Mouse (Mus musculus) erythroblast, embryonic 14.5 days (primary cell): ENCODE measurements around the gene Pdk2.

Experiments used
- GATA1 ChIP-seq: IDR thresholded peaks from 2 replicates; pipeline ENCODE4 v1.6.1; 2012; ENCODE audit warnings: low read length, inconsistent platforms, mixed read lengths
- TAL1 ChIP-seq: IDR thresholded peaks from 3 replicates; pipeline ENCODE4 v1.6.1; 2012; ENCODE audit warnings: low read length, inconsistent platforms, mixed read lengths

GRCm38 (mm10) chr11:94990102-94990748, 50.9 kb downstream of the Pdk2 start:
- TF ChIP-seq GATA1 (no peak), TAL1 (no peak)
